Mouse (Mus musculus) lung, postnatal 4 days (tissue): ENCODE data around the gene Ppp5c.

ENCODE experiments used
- DNase-seq, 2 experiments: peaks; one replicate each; pipeline ENCODE4 v3.0.0; 2021

Gene Ppp5c

GRCm38 (mm10) chr7:17050933-17051594 lies 23.3 kb upstream of the Ppp5c start:
- peak; percentile 76 to 79 for DNase-seq

GRCm38 (mm10) chr7:17050491-17050890 lies 22.8 kb upstream of the Ppp5c start:
- no peak for DNase-seq

GRCm38 (mm10) chr7:17048431-17049190 lies 20.9 kb upstream of the Ppp5c start:
- no peak for DNase-seq

GRCm38 (mm10) chr7:17047041-17047682 lies 19.4 kb upstream of the Ppp5c start:
- DNase-seq: no peak

GRCm38 (mm10) chr7:17045743-17046142 lies 18.0 kb upstream of the Ppp5c start:
- DNase-seq: no peak

GRCm38 (mm10) chr7:17039373-17039772 lies 11.6 kb upstream of the Ppp5c start:
- DNase-seq: no peak

GRCm38 (mm10) chr7:17038018-17038695 lies 10.4 kb upstream of the Ppp5c start:
- DNase-seq: no peak

GRCm38 (mm10) chr7:17030239-17030638 lies 2.5 kb upstream of the Ppp5c start:
- no peak for DNase-seq

- no peak for DNase-seq
These were observed 1.2 kb upstream of the Ppp5c start for GRCm38 (mm10) chr7:17028923-17029322.

GRCm38 (mm10) chr7:17026710-17027587 lies 775 bp downstream of the Ppp5c start:
- no peak for DNase-seq

GRCm38 (mm10) chr7:17025896-17026622 lies 1.7 kb downstream of the Ppp5c start:
- no peak for DNase-seq

GRCm38 (mm10) chr7:17025505-17025894 lies 2.2 kb downstream of the Ppp5c start:
- DNase-seq: no peak

GRCm38 (mm10) chr7:17024814-17025504 lies 2.8 kb downstream of the Ppp5c start:
- peak; percentile 45 to 70 for DNase-seq

GRCm38 (mm10) chr7:17024141-17024540 lies 3.6 kb downstream of the Ppp5c start:
- DNase-seq: peak; percentile 68 to 74

GRCm38 (mm10) chr7:17023701-17024100 lies 4.0 kb downstream of the Ppp5c start:
- DNase-seq: no peak

- DNase-seq: no peak
These were observed 5.5 kb downstream of the Ppp5c start for GRCm38 (mm10) chr7:17022176-17022575.

- DNase-seq: no peak
These were observed 8.1 kb downstream of the Ppp5c start for GRCm38 (mm10) chr7:17019426-17020166.

GRCm38 (mm10) chr7:17017921-17018320 lies 9.8 kb downstream of the Ppp5c start:
- no peak for DNase-seq

GRCm38 (mm10) chr7:17017036-17017435 lies 10.7 kb downstream of the Ppp5c start:
- peak; percentile 77 to 87 for DNase-seq

- DNase-seq: no peak
These were observed 12.3 kb downstream of the Ppp5c start for GRCm38 (mm10) chr7:17015381-17015780.
